Mouse (Mus musculus): ENCODE data around the gene Ttc39d. TPM values are rescaled to one million over a fixed set of nuclear protein-coding genes. Genes with fewer than 3 reads are reported as not detected.
A peak's percentile ranks its signal among the peaks of the same experiment; 100 is the strongest.
"Not testable (repeated sequence)": the region's sequence is repeated elsewhere in the genome, so short reads cannot be mapped to it uniquely, and the experiment has no call there.

Ttc39d gene
- total RNA-seq (2021) = under 1 TPM; 0.12 to 0.42 TPM

DNA sequence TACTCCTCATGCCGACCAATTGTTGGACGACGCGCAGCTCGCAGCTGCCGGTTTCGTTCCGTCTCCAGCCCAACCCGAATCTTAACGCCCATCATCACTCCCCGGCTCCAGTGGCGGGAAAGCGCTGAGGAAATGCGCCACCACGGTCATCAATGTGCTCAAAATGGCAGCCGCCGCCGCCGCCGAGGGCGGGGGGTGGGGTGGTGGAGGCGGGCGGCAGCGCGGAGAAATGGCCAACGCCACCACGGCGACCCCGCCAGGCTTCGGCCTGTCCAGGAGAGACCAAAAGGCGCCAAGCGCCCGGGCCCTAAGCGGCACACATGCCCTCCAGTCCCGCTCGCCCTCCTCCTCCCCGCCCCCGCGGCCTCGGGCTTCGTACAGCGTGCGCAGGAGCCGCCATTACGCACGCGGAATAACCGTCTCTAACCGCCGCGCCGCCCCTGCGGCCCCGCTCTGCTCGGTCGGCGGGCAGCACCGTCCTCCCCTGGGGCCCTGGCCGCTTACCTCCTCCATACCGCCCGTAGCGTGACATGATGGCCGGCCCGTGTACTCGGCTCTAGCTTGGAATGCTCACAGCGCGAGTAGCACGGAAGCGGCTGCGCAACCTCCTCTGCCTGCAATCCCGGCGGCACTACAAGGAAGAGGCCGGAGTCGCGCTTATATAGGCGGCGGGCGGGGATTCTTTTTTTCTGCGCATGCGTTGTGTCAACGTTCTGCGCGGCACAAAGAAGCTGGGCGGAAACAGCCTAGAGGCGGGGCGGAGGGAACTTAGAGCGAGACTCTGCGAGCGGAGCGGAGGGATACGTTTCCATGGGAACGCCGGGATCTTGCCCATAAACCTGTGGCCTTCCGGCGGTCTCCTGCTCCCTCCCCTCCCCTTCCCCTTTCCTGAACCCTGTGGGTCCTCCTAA lies at the start of gene Ttc39d, which contains the start of gene Srsf7:
TSS of gene Ttc39d (plus strand) at position 790 of the 911 bp plus-strand sequence.
TSS of gene Srsf7 (minus strand) at position 637 of the 911 bp plus-strand sequence.
- peak; percentile 98 to 99 for DNase-seq (ENCODE audit: extremely low spot score in 1 of 2, low spot score in 1 of 2)

GRCm38 (mm10) chr17:80157489-80157888 lies 49.8 kb upstream of the Ttc39d start:
- DNase-seq (ENCODE audit: extremely low spot score in 1 of 2, low spot score in 1 of 2) = no peak

DNA sequence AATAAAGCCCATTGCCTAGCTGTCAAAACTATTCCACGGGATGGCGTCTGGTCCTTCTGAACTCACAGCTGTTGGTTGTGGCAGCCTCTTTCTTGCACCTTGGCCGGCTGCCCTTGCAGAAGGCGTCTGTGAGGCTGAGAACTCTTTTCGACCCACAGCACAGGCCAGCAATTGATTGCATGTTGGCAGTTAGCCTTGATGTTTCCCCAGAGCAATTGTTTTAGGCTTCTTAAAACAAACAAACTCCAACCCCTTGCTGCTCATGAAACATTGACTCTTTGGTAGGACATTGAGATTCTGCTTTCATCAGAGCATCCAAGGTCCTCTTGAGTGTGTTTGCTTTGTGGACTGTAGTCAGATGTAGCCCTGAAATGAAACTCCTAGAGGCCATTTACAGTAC lies 46.8 kb upstream of the Ttc39d start:
- DNase-seq (ENCODE audit: extremely low spot score in 1 of 2, low spot score in 1 of 2) = peak in 1 of 2 experiments; percentile 53

- DNase-seq (ENCODE audit: extremely low spot score in 1 of 2, low spot score in 1 of 2) = no peak
Measured at GRCm38 (mm10) chr17:80163991-80164390, 43.3 kb upstream of the Ttc39d start.

DNA sequence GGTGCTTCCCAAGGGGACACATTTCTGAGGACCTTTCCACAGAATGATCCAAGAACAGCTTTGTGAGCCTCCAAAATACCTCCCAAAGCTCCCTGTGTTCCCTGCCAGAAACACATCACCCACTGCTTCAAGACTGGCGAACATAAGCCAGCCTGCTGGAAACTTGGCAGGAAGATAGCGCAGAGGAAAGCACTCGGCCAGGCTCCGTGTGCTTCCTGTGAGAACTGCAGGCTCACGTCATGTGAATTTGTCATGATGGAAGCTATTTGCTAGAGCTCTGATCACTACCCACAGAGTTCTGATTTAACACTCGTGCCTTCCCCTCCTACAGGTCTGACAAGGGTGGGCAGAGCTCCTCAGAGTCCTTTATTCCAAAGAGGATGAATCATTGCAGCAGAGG lies 41.5 kb upstream of the Ttc39d start:
- peak in 1 of 2 experiments; percentile 30 for DNase-seq (ENCODE audit: extremely low spot score in 1 of 2, low spot score in 1 of 2)

DNA sequence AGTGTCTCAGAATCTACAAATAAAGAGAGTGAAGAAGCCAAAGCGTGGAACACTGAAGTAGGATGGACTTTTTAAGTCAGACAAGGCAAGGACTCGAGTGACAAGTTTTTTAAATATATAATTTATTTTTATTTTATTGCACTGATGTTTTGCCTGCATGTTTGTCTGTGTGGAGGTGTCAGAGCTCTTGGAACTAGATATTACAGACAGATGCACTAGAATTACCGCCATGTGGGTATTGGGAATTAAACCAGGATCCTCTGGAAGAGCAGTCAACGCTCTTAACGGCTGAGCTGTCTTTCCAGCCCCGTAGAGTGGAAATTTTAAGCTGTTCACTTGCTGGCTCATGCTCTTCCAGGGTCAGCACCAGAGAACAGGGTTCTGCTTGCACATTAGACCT lies 40.9 kb upstream of the Ttc39d start:
- no peak for DNase-seq (ENCODE audit: extremely low spot score in 1 of 2, low spot score in 1 of 2)

DNA sequence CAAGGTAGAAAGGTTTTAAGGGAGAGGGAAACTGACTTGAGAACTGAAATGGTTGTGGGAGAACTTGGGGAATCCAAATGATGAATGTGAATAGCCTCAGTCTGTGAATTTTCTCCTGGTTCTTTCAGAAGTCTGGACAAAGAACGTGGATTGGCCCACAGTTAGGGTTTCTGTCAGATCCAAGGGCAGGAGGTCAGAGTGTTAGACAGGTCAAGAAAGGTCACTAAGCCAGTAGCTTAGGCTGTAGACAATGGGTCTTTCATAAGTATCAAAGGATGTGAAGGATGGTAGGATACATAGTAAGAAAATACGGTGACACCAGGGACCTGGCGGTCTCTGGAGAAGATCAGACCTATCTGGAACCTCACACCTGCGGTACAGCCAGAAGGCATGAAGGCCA lies 39.8 kb upstream of the Ttc39d start:
- no peak for DNase-seq (ENCODE audit: extremely low spot score in 1 of 2, low spot score in 1 of 2)

GRCm38 (mm10) chr17:80167851-80168251 lies 39.4 kb upstream of the Ttc39d start:
- no peak for DNase-seq (ENCODE audit: extremely low spot score in 1 of 2, low spot score in 1 of 2)

- DNase-seq (ENCODE audit: extremely low spot score in 1 of 2, low spot score in 1 of 2) = peak; percentile 36 to 42
Measured at GRCm38 (mm10) chr17:80168425-80169182, 38.7 kb upstream of the Ttc39d start.

DNA sequence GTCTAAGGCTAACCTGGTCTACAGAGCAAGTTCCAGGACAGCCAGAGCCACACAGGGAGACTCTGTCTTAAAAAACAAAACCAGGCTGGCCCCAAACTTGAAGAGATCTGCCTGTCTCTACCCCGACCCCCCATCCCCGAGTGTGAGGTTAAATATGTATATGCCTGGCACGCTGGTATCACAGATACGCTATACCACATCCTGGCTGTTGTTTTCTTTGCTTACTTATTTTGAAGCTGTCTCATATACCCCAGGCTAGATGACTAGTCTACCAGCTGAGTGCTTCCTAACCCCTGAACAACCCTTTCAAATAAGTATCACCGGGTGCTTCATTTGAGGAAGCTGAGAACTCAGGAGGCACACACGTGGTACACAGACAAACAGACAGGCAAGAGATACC lies 37.5 kb upstream of the Ttc39d start:
- no peak for DNase-seq (ENCODE audit: extremely low spot score in 1 of 2, low spot score in 1 of 2)

GRCm38 (mm10) chr17:80170951-80171350 lies 36.3 kb upstream of the Ttc39d start:
- no peak for DNase-seq (ENCODE audit: extremely low spot score in 1 of 2, low spot score in 1 of 2)

DNA sequence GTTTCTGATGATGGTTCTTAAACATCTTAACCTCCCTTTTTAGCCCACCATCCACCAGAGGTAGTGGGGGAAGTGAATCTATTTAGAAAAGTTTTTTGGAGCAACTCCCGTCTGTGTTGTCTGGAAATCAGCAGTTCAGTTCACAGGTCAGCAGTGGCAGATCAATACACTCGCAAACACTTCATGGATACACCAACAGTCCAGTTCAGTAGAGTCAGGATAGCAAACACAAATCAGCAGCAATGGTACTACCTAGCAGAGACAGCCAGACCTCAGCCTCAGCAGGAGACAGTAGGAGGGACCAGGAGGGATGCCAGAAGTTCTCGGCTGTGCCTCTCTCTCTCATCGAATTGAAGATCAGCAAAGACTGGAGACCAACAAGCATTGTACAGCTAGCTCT lies 35.3 kb upstream of the Ttc39d start:
- DNase-seq (ENCODE audit: extremely low spot score in 1 of 2, low spot score in 1 of 2) = no peak

GRCm38 (mm10) chr17:80172761-80173160 lies 34.5 kb upstream of the Ttc39d start:
- no peak for DNase-seq (ENCODE audit: extremely low spot score in 1 of 2, low spot score in 1 of 2)

DNA sequence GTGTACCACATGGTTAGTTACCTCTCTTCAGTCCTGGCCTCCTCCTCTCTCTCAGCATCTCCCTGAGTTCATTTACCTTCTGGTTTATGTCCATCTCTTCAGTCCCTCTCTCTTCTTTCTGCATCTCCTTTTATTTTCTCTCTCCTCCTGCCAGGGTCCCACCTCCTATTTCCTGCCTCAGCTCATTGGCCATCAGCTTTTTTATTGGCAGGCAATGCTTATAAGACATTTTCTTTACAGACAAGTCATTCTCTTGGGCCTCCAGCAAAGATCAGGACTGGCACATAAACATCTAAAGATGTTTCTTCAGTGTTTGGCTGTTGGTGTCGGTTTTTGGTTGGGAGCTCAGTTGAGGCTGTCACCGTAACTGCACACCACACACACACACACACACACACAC lies 33.6 kb upstream of the Ttc39d start:
- no peak for DNase-seq (ENCODE audit: extremely low spot score in 1 of 2, low spot score in 1 of 2)

DNA sequence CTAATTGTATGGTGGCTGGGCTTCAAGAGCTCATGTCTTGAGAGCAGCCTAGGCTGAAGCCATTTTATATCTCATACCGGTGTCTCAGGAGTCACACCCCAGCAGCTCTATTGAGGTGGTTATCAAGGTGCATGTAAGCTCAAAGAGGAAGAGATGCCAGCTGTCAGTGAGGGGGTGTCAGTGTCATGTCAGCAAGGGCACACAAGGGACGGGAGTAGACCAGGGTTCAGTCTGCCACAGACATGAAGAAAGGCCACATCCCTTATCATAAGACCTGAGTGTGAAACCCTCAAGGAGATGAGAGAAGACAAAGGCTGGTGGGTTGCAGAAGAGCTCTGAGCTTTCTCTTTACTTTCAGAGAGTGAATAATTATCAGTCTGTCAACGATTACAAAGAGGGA lies 33.1 kb upstream of the Ttc39d start:
- no peak for DNase-seq (ENCODE audit: extremely low spot score in 1 of 2, low spot score in 1 of 2)

- DNase-seq (ENCODE audit: extremely low spot score in 1 of 2, low spot score in 1 of 2) = no peak
Measured at GRCm38 (mm10) chr17:80174699-80175385, 32.4 kb upstream of the Ttc39d start.

DNA sequence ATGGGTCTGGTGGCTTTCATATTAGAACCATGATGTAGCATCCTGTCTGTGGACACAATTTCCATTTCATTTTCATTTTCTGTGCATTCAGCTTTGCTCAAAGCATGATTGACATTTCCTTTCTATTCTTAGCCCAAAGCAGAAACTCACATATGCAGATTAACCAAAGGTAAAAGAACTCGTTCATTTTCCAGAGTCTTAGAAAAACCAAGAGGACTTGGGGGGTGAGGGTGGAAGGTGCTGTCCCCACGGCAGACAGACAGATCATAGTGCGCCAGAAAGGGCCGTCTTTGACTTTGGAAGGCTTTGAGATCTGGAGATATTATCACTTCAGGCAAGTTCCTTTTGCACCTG lies 31.9 kb upstream of the Ttc39d start:
- no peak for DNase-seq (ENCODE audit: extremely low spot score in 1 of 2, low spot score in 1 of 2)

DNA sequence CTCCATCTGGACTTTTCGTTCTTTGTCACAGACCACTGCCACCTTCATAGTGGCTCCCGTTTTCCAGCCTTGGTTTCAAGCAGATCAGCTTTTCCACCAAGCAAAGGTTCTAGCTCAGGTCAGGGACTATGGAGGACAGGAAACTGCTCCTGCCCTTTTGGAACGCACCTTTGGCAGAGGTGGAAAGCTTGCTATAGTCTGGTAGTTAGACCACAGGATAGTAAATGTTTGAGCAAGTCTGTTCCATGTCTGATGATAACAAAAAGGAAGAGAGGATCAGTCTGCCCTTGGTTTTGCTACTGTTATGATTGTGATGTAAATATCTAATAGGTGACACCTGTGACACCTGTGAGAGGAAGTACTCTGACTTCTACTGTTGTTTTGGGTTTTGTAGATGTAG lies 31.3 kb upstream of the Ttc39d start:
- DNase-seq (ENCODE audit: extremely low spot score in 1 of 2, low spot score in 1 of 2) = no peak

DNA sequence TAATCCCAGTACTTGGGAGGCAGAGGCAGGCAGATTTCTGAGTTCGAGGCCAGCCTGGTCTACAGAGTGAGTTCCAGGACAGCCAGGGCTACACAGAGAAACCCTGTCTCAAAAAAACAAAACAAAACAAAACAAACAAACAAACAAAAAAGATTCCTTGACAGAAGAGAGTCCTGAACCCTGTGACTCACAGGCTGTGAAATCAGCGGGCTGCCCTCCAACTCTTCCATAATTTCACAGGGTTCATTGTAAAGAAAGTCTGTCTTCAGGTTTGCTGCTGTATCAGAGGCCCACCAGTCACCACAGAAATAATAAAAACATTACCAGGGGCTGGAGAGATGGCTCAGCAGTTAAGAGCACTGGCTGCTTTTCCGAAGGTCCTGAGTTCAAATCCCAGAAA lies 28.4 kb upstream of the Ttc39d start:
- not testable (repeated sequence) for DNase-seq (ENCODE audit: extremely low spot score in 1 of 2, low spot score in 1 of 2)

DNA sequence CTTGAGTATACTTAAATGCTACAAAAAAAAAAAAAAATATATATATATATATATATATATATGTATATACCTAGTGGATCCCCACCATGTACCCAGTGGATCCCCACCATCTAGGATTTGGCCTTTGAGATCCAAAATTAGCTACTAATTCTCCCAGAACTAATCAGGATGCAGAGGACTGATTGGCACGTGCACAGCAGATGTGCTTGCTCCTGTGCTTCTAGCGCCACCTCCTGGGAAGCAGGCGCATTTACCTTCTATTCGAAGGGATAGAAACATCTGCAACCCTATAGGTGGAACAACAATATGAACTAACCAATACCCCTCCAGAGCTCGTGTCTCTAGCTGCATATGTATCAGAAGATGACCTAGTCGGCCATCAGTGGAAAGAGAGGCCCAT lies 27.3 kb upstream of the Ttc39d start:
- peak in 1 of 2 experiments; percentile 67 for DNase-seq (ENCODE audit: extremely low spot score in 1 of 2, low spot score in 1 of 2)

GRCm38 (mm10) chr17:80180468-80180867 lies 26.8 kb upstream of the Ttc39d start:
- no peak for DNase-seq (ENCODE audit: extremely low spot score in 1 of 2, low spot score in 1 of 2)
